Mouse (Mus musculus) CD4-positive naive resting alpha-beta T cell, adult 57 days (primary cell): ENCODE data around the gene Mpv17l. TPM values are rescaled to one million over a fixed set of nuclear protein-coding genes. Genes with fewer than 3 reads are reported as not detected.

Source experiments
- total RNA-seq: library from RNA; stranded (reverse); gene quantifications from one replicate; pipeline ENCODE4 v1.2.4, GENCODE M21; 2023

The Mpv17l gene
- 0.98 TPM for total RNA-seq

GRCm38 (mm10) chr16:13902888-13903483, at the start of gene Mpv17l, which contains the start of gene Pdxdc1:
Gene Mpv17l, plus strand, starts transcription at chr16:13903161.
Gene Pdxdc1, minus strand, starts transcription at chr16:13903131.

GRCm38 (mm10) chr16:13986574-13987478, 83.9 kb downstream of the Mpv17l start, which contains the start of the genes 2900011O08Rik and Ifitm7:
Gene 2900011O08Rik, plus strand, starts transcription at chr16:13986604.
Gene Ifitm7, minus strand, starts transcription at chr16:13986888.

Other genes with a start within 250 kb of the Mpv17l start
- gene Parn, start 235.0 kb upstream of the Mpv17l start, total RNA-seq: 35.2 TPM
- gene Bfar, start 231.3 kb upstream of the Mpv17l start, total RNA-seq: 69.1 TPM
- 19.2 TPM for gene 3110001I22Rik, start 231.2 kb upstream of the Mpv17l start, total RNA-seq
- not detected for gene Pla2g10, start 172.2 kb upstream of the Mpv17l start, total RNA-seq
- gene Rrn3, start 122.5 kb upstream of the Mpv17l start, total RNA-seq: 32.1 TPM
- gene Ntan1, start 84.3 kb upstream of the Mpv17l start, total RNA-seq: 64.1 TPM
- 80.1 TPM for gene Pdxdc1, start within 50 bp of the Mpv17l start, total RNA-seq
- gene 2900011O08Rik, start 83.4 kb downstream of the Mpv17l start, total RNA-seq: not detected
- not detected for gene Ifitm7, start 83.7 kb downstream of the Mpv17l start, total RNA-seq